Mouse (Mus musculus) left cerebral cortex, postnatal 14 days (tissue): ENCODE results near the gene Maml2. TPM values are rescaled to one million over a fixed set of nuclear protein-coding genes. Genes with fewer than 3 reads are reported as not detected.

ENCODE experiments used
- DNase-seq, 2 experiments: peaks; one replicate each; pipeline ENCODE4 v3.0.0; 2021 to 2022; ENCODE audit warnings: low spot score in 2 of 2, mixed read lengths in 1 of 2
- intact Hi-C: fragments of 180-260 bp; cut with DNase I; formaldehyde crosslinking; loops from one replicate; pipeline ENCODE4 v1.15.1; 2025
- total RNA-seq, 2 experiments: library from RNA; stranded (reverse); gene quantifications; 2 replicates each; pipeline ENCODE4 v1.2.3; 2021

Maml2 gene
- total RNA-seq, 2 experiments from 2014 or later: 6.6 to 7.1 TPM

- no peak for DNase-seq
- intact Hi-C loops: no loop called here
These were observed 9.5 kb downstream of the Maml2 start for GRCm38 (mm10) chr9:13307226-13307625.

GRCm38 (mm10) chr9:13308718-13309117 lies 11.0 kb downstream of the Maml2 start:
- intact Hi-C loops: no loop called here
- no peak for DNase-seq

- intact Hi-C loops: no loop called here
These were observed 12.1 kb downstream of the Maml2 start for GRCm38 (mm10) chr9:13309807-13310206.

GRCm38 (mm10) chr9:13310236-13310635 lies 12.5 kb downstream of the Maml2 start:
- intact Hi-C loops: no loop called here

More at GRCm38 (mm10) chr9:13309807-13310206, 12.1 kb downstream of the Maml2 start:
- no peak for DNase-seq

DNA sequence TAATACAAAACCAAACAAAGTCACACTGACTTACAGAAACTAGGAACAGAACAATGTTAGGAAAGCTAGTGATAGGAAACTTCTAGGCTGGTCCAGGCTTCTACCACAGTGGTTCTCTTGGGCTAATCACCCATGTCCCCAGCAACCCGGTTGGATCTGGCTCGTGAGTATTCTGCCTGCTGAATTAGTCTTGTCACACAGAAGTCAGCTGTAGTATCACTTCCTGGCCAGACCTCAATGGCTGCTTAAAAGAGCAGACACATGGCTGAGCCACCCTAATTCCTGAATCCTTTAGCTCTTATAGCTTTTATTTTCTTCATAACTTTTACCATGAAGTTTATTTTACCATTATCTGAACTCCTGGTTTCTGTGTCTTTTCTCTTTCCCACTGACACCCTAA lies 13.3 kb downstream of the Maml2 start:
- no peak for DNase-seq
- intact Hi-C loops: no loop called here

More at GRCm38 (mm10) chr9:13310236-13310635, 12.5 kb downstream of the Maml2 start:
- DNase-seq: no peak

DNA sequence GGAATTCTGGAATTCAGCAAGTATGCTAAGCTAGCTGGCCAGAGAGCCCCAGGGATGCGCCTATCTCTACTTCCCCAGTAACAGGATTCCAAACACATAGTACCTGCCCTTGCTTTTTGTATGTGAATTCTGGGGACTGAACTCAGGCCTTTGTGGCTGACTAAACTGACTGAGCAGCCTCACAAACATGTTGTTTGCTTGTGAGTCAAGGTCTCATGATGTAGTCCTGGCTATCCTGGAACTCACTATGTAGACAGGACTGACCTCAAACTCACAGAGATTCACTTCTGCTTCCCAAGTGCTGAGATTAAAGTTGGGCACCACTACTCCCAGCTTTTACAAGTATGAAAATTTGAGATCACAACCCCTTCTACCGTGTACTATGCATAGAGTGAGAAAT lies 16.2 kb downstream of the Maml2 start:
- intact Hi-C loops: no loop called here
- DNase-seq: no peak

DNA sequence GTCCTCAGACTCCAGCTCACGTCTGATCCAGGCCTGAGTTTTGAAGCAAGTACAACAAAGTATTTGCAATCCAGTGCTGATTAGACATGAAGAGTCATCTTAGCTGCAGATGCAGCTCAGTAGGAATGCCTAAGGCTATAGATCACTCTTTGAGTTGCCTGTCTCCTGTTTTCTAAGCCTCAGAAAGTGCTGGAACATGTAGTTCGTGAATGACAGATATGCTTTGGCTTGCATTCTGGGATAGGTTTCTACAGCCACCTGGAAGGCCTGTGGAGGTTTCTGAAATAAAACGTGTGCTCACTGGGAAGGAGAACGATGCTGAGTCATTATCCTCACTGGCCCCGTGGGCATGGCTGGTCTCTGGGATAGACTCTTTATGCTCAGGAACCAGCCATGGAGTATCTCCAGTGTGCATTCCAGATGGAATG lies 16.8 kb downstream of the Maml2 start:
- DNase-seq: no peak
- intact Hi-C loops: no loop called here

DNA sequence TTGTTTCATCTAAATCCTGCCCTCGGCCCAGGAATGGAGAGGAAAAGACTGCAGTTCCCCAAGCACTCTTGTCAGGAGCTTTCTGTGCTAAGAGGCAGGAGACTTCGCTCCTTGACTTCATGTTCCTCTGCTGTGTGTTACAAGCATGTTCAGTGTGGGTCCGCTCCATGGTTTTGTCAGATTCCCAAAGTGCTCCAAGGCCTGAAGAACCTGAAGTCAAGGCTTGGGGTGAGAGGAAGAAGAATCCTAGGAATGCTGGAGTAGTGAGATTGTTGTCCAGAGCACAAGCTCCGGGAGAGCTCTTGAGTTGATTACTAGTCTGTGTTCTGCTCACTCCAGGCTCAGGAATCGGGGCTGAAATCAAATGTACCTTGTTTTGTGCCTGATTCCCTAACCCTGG lies 17.6 kb downstream of the Maml2 start:
- no peak for DNase-seq
- intact Hi-C loops: no loop called here

- DNase-seq: no peak
- intact Hi-C loops: no loop called here
These were observed 21.8 kb downstream of the Maml2 start for GRCm38 (mm10) chr9:13319566-13319965.

DNA sequence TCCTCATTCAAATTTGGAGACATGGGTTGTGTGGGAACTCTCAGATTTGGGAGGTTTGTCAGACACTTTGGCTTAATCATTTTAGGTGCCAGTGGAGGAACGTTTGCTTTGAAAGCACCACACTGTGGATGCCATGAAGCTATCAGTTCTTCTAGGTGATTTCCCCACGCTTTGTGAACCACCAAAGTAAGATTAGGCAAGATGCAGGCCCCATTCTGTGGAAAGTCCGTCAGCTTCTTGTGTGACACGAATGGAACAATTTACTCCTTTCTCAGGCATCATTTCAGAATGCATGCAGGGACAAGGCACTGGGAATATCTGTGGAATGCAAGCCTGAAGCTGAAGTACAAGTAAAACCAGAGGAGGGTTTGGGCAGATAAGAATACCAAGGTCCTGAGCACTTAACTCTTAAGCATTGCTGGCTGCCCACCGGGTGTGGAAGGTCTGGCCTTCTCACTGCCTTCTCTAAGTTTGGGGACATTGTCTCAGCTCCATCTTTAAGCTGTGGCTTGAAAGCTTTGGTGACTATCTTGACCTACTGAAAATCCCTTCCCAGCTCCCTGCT lies 23.1 kb downstream of the Maml2 start:
- no peak for DNase-seq
- intact Hi-C loops: no loop called here

- DNase-seq: no peak
- intact Hi-C loops: no loop called here
These were observed 25.3 kb downstream of the Maml2 start for GRCm38 (mm10) chr9:13323074-13323473.

DNA sequence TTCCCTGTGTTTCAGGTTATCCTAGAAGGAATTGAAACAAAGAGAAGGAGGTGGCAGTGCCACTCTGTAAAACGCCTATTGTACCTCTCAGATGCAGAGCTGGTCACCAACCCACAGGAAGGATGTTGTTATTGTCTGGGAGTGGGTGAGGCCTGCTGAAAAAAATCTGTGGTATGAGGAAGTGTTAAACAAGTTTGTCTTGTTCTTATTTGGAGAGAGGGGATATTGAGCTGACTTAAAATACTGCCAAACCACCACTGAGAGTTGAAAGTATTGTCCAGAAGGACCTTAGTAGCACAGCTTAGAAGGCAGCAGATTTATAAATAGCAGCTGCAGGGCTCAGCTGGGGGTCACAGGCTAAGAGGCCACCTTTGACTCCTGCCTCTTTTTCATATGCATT lies 25.9 kb downstream of the Maml2 start:
- intact Hi-C loops: no loop called here
- no peak for DNase-seq

DNA sequence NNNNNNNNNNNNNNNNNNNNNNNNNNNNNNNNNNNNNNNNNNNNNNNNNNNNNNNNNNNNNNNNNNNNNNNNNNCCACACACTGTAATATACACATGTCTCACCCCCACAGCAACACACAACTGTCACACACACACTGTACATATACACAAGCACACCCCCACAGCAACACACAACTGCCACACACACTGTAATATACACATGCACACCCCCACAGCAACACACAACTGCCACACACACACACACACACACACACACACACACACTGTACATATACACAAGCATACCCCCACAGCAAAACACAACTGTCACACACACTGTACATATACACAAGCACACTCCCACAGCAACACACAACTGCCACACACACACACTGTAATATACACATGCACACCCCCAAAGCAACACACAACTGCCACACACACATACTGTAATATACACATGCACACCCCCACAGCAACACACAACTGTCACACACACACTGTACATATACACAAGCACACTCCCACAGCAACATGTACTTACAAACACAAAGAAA lies 116.5 kb downstream of the Maml2 start:
- intact Hi-C loops: no loop called here
- DNase-seq: no peak

GRCm38 (mm10) chr9:13425031-13425940 lies 127.5 kb downstream of the Maml2 start:
- peak; percentile 61 to 72 for DNase-seq
- intact Hi-C loops: no loop called here

DNA sequence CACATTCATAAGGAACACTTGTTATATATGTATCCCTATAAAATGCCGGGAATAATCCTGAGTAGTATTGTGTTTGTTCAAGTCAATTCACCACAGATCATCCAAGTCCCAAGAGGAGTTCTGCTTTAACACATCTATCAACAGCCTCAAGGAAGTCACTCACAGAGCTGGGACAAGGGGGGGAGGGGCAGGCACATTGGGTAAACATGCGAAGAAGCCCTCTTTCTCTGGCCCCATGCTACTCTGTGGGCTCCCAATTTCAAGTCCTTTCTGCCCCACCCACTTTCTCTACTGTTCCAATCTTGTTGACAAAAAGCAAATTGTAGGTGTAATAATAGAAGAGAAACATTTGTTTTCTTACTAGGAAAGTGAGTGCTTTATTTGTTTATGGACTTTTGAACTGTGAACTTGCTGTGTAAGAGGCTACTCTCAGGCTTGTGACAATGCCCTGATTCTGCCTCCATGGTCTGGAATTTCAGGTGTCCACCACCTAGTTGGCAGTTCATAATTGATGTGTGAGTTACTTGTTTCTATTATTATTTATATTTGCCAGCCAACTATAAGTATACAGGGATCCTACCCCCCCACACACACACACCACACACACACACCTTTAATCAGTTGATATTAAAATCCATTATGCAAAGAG lies 131.8 kb downstream of the Maml2 start:
- no peak for DNase-seq
- intact Hi-C loops: no loop called here

- intact Hi-C loops: no loop called here
- DNase-seq: no peak
These were observed 132.5 kb downstream of the Maml2 start for GRCm38 (mm10) chr9:13430302-13430701.

DNA sequence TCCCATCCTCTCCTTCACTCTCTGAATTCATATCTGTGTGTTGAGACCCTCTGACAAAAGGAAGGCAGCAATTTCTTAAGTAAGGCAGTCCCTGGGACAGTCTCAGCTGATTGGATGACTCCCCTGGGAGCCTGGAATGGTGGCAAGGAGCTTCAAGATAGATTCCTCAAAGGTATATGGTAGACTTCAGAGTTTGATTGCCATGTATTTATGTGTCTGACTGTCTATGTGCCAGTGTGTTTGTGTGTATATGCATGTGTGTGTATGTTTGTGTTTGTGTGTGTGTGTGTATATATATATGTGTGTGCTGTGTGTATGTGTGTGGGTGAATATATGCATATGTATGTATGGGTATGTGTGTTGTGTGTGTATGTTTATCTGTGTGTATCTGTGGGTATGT lies 133.0 kb downstream of the Maml2 start:
- DNase-seq: no peak
- intact Hi-C loops: no loop called here

DNA sequence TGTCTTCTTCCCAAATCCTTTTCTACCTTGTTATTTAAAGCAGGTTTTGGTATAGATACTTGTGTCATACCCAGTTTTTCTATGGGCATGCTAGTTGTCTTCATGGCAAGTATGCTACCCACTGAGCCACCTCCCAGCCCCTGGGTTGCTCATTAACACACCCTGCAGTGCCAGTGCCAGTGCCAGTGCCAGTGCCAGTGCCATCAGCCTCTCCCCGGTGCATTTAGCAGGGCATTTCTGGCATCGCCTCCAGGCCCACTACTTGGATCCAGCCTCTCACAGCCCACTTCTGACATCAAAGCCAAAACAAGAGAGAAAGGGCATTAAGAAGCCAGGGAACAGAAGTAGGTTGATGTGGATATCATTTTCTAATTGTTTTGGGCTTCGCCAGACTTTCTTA lies 133.9 kb downstream of the Maml2 start:
- intact Hi-C loops: no loop called here
- DNase-seq: no peak

GRCm38 (mm10) chr9:13433501-13434090 lies 135.8 kb downstream of the Maml2 start:
- no peak for DNase-seq
- intact Hi-C loops: no loop called here

GRCm38 (mm10) chr9:13440911-13441310 lies 143.2 kb downstream of the Maml2 start:
- no peak for DNase-seq
- intact Hi-C loops: no loop called here
